Mouse (Mus musculus): ENCODE measurements around the gene Ccpg1os. TPM values are rescaled to one million over a fixed set of nuclear protein-coding genes. Genes with fewer than 3 reads are reported as not detected.

The Ccpg1os gene
- polyA plus RNA-seq, 1 experiment from 2014 or later: 22.2 TPM

DNA sequence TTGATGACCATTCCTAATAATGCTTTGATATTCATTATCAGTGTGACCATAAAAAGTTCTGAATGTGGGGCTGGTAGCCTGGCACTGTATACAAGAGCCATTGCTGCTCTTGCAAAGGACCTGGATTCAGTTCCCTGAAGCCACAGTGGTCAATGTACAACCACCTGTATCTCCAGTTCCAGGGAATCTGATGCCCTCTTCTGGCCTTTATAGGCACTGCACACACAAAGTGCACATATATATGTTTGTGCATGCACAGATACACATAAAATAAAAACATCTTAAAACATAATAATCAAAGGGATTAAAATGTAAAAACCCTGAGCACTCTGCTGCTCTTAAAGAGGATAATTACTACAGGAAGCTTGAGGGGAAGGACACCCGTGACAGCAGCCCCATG is 38.2 kb downstream of the Ccpg1os start:
- Histone ChIP-seq H3K27me3 (replicated peaks) (no peaks in the 10 kb centered on the region), H3K9me3 (replicated peaks) (0 out of 2 replicates have a peak, but pooled peaks cover 3% of the 10 kb centered on the region), H3K27ac (replicated peaks) (no peak overlapping the region), H3K4me1 (no peaks in the 10 kb centered on the region), H3K4me3 (replicated peaks) (no peak overlapping the region), H3K4me2 (no peak overlapping the region), H3K9ac (replicated peaks) (no peak overlapping the region), H3K36me3 (peaks cover 32% of the 10 kb centered on the region)
- no peak for ATAC-seq (ENCODE audit: low FRiP score)
- 98% methylated on average over 1 of the region's 1 CpGs for WGBS

DNA sequence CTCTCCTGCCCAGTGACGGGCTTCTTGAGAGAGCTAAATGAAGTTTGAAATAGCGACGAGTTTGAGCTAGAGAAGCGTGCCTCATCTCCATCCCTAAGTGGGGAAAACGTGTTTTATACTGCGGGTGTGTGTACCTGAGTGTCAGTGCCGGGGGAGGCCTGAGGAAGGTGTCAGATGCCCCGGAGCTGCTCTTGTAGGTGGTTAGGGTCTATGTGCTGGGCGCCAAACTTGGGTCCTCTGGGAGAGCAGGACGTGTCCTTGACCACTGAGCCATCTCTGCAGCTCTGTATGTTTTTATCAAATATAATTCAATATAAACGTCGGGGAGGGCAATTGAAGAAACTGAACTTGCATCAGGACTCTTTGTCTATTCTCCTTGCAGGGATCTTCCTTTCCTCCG is 40.9 kb downstream of the Ccpg1os start:
- 0 out of 2 replicates have a peak, but pooled peaks cover 3% of the 10 kb centered on the region for H3K9me3 ChIP-seq (replicated peaks)
- H3K4me1 ChIP-seq: no peaks in the 10 kb centered on the region
- H3K9ac ChIP-seq (replicated peaks): no peak overlapping the region
- H3K36me3 ChIP-seq: peaks cover 32% of the 10 kb centered on the region
- no peak overlapping the region for H3K4me3 ChIP-seq (replicated peaks)
- no peak overlapping the region for H3K4me2 ChIP-seq
- no peak overlapping the region for H3K27ac ChIP-seq (replicated peaks)
- 93% methylated on average over 13 of the region's 13 CpGs for WGBS
- no peaks in the 10 kb centered on the region for H3K27me3 ChIP-seq (replicated peaks)
- no peak for ATAC-seq (ENCODE audit: low FRiP score)

DNA sequence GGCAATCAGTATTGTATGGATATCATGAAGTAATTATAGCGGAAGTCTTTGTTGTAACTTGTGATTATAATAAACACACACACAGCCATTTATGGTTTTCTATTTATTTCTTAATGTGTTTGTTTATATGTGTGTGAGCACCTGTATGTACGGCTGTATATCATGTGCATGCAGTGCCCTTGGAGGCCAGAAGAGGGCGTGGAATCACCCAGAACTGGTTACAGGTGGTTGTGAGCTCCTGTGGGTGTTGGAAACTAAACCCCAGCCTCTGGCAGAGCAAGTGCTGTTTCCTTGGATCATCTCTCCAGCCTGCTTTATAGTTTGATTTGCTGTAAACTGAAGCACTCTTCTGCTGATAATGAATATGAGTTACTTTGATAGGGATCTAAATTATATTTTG is 41.8 kb downstream of the Ccpg1os start:
- ATAC-seq (ENCODE audit: low FRiP score): no peak
- H3K4me3 ChIP-seq (replicated peaks): no peak overlapping the region
- peaks cover 32% of the 10 kb centered on the region for H3K36me3 ChIP-seq
- H3K9me3 ChIP-seq (replicated peaks): 0 out of 2 replicates have a peak, but pooled peaks cover 3% of the 10 kb centered on the region
- H3K4me1 ChIP-seq: no peaks in the 10 kb centered on the region
- 68% methylated on average over 3 of the region's 3 CpGs for WGBS
- no peaks in the 10 kb centered on the region for H3K27me3 ChIP-seq (replicated peaks)
- no peak overlapping the region for H3K27ac ChIP-seq (replicated peaks)
- H3K9ac ChIP-seq (replicated peaks): no peak overlapping the region
- no peak overlapping the region for H3K4me2 ChIP-seq

DNA sequence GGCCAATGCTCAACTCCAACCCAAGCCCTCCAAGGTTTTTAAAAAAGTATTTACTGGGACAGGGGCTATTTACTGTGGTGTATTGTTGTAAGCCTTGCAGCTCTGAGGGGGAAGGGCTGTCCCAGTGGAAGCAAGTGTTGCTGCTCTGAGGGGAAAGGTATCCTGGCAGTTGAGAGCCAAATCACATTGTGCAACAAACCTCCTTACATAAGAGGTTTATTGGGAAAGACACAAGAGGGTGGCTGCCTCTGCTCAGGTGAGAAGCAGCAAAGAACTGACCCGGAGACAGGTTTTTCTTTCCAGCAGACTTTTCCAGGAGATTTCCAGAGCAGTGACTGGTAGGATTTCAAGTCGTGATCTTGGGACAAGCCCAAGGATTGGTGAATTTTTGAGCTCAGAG is 48.9 kb downstream of the Ccpg1os start:
- H3K36me3 ChIP-seq: peaks cover 2% of the 10 kb centered on the region; the same call in 1 of the 2 replicates
- H3K4me1 ChIP-seq: no peaks in the 10 kb centered on the region
- no peak overlapping the region for H3K9ac ChIP-seq (replicated peaks)
- H3K9me3 ChIP-seq (replicated peaks): no peaks in the 10 kb centered on the region
- no peak overlapping the region for H3K27ac ChIP-seq (replicated peaks)
- H3K4me2 ChIP-seq: no peak overlapping the region
- 74% methylated on average over 2 of the region's 2 CpGs for WGBS
- no peak overlapping the region for H3K4me3 ChIP-seq (replicated peaks)
- no peaks in the 10 kb centered on the region for H3K27me3 ChIP-seq (replicated peaks)
- ATAC-seq (ENCODE audit: low FRiP score): no peak

DNA sequence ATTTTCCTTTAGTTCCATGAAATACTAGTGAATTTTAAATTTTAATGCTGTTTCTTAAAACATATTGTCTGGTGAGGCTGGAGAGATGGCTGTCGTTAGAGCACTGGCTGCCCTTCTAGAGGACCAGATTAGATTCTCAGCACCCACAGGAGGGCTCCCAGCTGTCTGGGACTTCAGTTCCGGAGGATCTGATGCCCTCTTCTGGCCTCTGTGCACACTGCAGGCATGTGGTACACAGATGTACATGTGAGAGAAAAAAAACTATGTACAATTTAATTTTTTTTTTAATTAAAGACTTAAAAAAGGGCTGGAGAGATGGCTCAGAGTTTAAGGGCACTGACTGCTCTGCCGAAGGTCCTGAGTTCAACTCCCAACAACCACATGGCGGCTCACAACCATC is 49.9 kb downstream of the Ccpg1os start:
- Histone ChIP-seq H3K36me3 (peaks cover 2% of the 10 kb centered on the region; the same call in 1 of the 2 replicates), H3K27ac (replicated peaks) (no peak overlapping the region), H3K4me1 (no peaks in the 10 kb centered on the region), H3K4me2 (no peak overlapping the region), H3K4me3 (replicated peaks) (no peak overlapping the region), H3K9me3 (replicated peaks) (no peaks in the 10 kb centered on the region), H3K9ac (replicated peaks) (no peak overlapping the region), H3K27me3 (replicated peaks) (no peaks in the 10 kb centered on the region)
- no peak for ATAC-seq (ENCODE audit: low FRiP score)
- WGBS: 87% methylated on average over 4 of the region's 4 CpGs

DNA sequence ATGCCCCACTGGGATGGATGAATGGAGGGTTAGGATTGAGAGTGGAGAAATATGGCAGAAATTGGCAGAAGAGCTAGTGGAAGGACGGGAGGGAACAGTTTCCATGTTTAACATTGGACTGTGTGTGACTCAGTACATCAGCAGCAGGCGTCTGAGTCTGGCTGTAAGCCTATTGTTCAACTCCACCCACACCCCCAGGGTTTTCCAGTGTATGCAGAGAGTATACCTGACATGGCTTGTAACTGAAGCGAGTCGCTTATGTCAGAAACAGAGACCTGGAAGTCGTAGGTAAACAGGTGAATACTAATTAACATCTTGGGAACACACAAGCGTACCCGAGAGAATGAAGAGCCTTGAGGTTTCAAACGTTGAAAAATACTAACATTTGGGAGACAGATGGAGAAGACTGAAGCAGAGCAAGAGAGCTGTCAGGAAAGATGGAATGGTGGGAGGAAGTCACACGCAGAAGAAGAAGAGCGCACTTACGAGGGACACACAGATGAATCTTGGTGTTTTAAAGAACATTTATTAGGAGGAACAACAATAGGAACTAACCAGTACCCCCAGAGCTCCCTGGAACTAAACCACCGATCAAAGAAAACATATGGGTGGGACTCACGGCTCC is 53.9 kb downstream of the Ccpg1os start:
- 81% methylated on average over 13 of the region's 13 CpGs for WGBS
- Histone ChIP-seq H3K27ac (replicated peaks) (no peak overlapping the region), H3K9me3 (replicated peaks) (no peaks in the 10 kb centered on the region), H3K27me3 (replicated peaks) (no peaks in the 10 kb centered on the region), H3K4me3 (replicated peaks) (no peak overlapping the region), H3K4me1 (peaks cover 20% of the 10 kb centered on the region), H3K36me3 (peaks cover 2% of the 10 kb centered on the region; the same call in 1 of the 2 replicates), H3K9ac (replicated peaks) (no peak overlapping the region), H3K4me2 (no peak overlapping the region)
- ATAC-seq (ENCODE audit: low FRiP score): no peak

Small RNA genes within 50 kb of the gene (microRNA-seq; reads per million reads assigned to microRNA genes)
- gene Gm27353: not detected

Other genes with a start within 250 kb of the Ccpg1os start
- 0.52 and 0.61 TPM in 2 replicates for gene Prtg, start 178.5 kb downstream of the Ccpg1os start, polyA plus RNA-seq (2015; fragmentation: Nextera tagmentation; extraction: Ambion mirVana)
- 12.2 and 14.6 TPM in 2 replicates for gene Pygo1, start 59.7 kb downstream of the Ccpg1os start, polyA plus RNA-seq (2015; fragmentation: Nextera tagmentation; extraction: Ambion mirVana)
- gene Dyx1c1, start 26.6 kb downstream of the Ccpg1os start, polyA plus RNA-seq (2015; fragmentation: Nextera tagmentation; extraction: Ambion mirVana): 1.7 and 2.5 TPM in 2 replicates
- gene Gm44503, start 26.5 kb downstream of the Ccpg1os start, polyA plus RNA-seq (2015; fragmentation: Nextera tagmentation; extraction: Ambion mirVana): not detected in 2 replicates
- gene Ccpg1, start within 50 bp of the Ccpg1os start, polyA plus RNA-seq (2015; fragmentation: Nextera tagmentation; extraction: Ambion mirVana): 43.2 and 45.9 TPM in 2 replicates
- gene Pigb, start 55.0 kb upstream of the Ccpg1os start, polyA plus RNA-seq (2015; fragmentation: Nextera tagmentation; extraction: Ambion mirVana): 12.7 and 14.7 TPM in 2 replicates
- gene Rab27a, start 59.5 kb upstream of the Ccpg1os start, polyA plus RNA-seq (2015; fragmentation: Nextera tagmentation; extraction: Ambion mirVana): 3.3 and 11.8 TPM in 2 replicates
- gene Khdc3, start 116.5 kb upstream of the Ccpg1os start, polyA plus RNA-seq (2015; fragmentation: Nextera tagmentation; extraction: Ambion mirVana): 0.17 and 0.20 TPM in 2 replicates
- 0.43 TPM in 1 of 2 replicates, not detected in the other for gene Gm20509, start 117.1 kb upstream of the Ccpg1os start, polyA plus RNA-seq (2015; fragmentation: Nextera tagmentation; extraction: Ambion mirVana)
- 92.6 and 101 TPM in 2 replicates for gene Rsl24d1, start 128.0 kb upstream of the Ccpg1os start, polyA plus RNA-seq (2015; fragmentation: Nextera tagmentation; extraction: Ambion mirVana)

Measured in neural tube, embryonic 15.5 days (tissue).